Mouse (Mus musculus): ENCODE data around the gene Dnajb1. TPM values are rescaled to one million over a fixed set of nuclear protein-coding genes. Genes with fewer than 3 reads are reported as not detected.
A peak's percentile ranks its signal among the peaks of the same experiment; 100 is the strongest.

Dnajb1 gene
- polyA plus RNA-seq, 1 experiment from 2014 or later = 69.6 TPM

- Histone ChIP-seq H3K36me3 (ENCODE audit: control insufficient read depth, insufficient read depth, low read length) (peaks cover 7% of the 10 kb centered on the region; the same call in 1 of the 2 replicates), H3K9me3 (replicated peaks; ENCODE audit: control insufficient read depth, low read length) (no peaks in the 10 kb centered on the region), H3K4me3 (replicated peaks; ENCODE audit: low read length) (no peak overlapping the region), H3K27ac (ENCODE audit: low read length) (peak overlapping the region; percentile 44; the same call in 1 of the 2 replicates), H3K9ac (ENCODE audit: low read length) (peak overlapping the region; percentile 54; the same call in 1 of the 2 replicates), H3K4me1 (ENCODE audit: control insufficient read depth, insufficient read depth, low read length) (peaks cover 22% of the 10 kb centered on the region), H3K4me2 (ENCODE audit: low read depth, low read length) (no peak overlapping the region), H3K27me3 (ENCODE audit: control insufficient read depth, insufficient read depth, low read length) (no peaks in the 10 kb centered on the region)
- ATAC-seq (ENCODE audit: insufficient read depth, low FRiP score) = no peak
- WGBS = 24% methylated on average over 2 of the region's 4 CpGs
Observed at GRCm38 (mm10) chr8:83576516-83576895, 31.5 kb upstream of the Dnajb1 start.

- 0 out of 2 replicates have a peak, but pooled peaks cover 4% of the 10 kb centered on the region for H3K36me3 ChIP-seq (ENCODE audit: control insufficient read depth, insufficient read depth, low read length)
- H3K27ac ChIP-seq (ENCODE audit: low read length) = peak overlapping the region; percentile 44; the same call in 1 of the 2 replicates
- no peak overlapping the region for H3K4me2 ChIP-seq (ENCODE audit: low read depth, low read length)
- no peaks in the 10 kb centered on the region for H3K9me3 ChIP-seq (replicated peaks; ENCODE audit: control insufficient read depth, low read length)
- WGBS = 58% methylated on average over 4 of the region's 4 CpGs
- ATAC-seq (ENCODE audit: insufficient read depth, low FRiP score) = no peak
- H3K4me3 ChIP-seq (replicated peaks; ENCODE audit: low read length) = no peak overlapping the region
- no peaks in the 10 kb centered on the region for H3K27me3 ChIP-seq (ENCODE audit: control insufficient read depth, insufficient read depth, low read length)
- H3K4me1 ChIP-seq (ENCODE audit: control insufficient read depth, insufficient read depth, low read length) = peaks cover 22% of the 10 kb centered on the region
- H3K9ac ChIP-seq (ENCODE audit: low read length) = no peak overlapping the region
Observed at GRCm38 (mm10) chr8:83576921-83577320, 31.1 kb upstream of the Dnajb1 start.

- H3K4me2 ChIP-seq (ENCODE audit: low read depth, low read length) = no peak overlapping the region
- no peak overlapping the region for H3K4me3 ChIP-seq (replicated peaks; ENCODE audit: low read length)
- no peaks in the 10 kb centered on the region for H3K36me3 ChIP-seq (ENCODE audit: control insufficient read depth, insufficient read depth, low read length)
- WGBS = 56% methylated on average over 9 of the region's 9 CpGs
- H3K4me1 ChIP-seq (ENCODE audit: control insufficient read depth, insufficient read depth, low read length) = peaks cover 22% of the 10 kb centered on the region
- H3K27ac ChIP-seq (ENCODE audit: low read length) = no peak overlapping the region
- H3K27me3 ChIP-seq (ENCODE audit: control insufficient read depth, insufficient read depth, low read length) = no peaks in the 10 kb centered on the region
- H3K9ac ChIP-seq (ENCODE audit: low read length) = no peak overlapping the region
- ATAC-seq (ENCODE audit: insufficient read depth, low FRiP score) = no peak
- no peaks in the 10 kb centered on the region for H3K9me3 ChIP-seq (replicated peaks; ENCODE audit: control insufficient read depth, low read length)
Observed at GRCm38 (mm10) chr8:83577384-83577791, 30.6 kb upstream of the Dnajb1 start.

GRCm38 (mm10) chr8:83578131-83579055 is 29.6 kb upstream of the Dnajb1 start:
- H3K9ac ChIP-seq (ENCODE audit: low read length) = peak overlapping the region; percentile 9; the same call in 1 of the 2 replicates
- no peaks in the 10 kb centered on the region for H3K36me3 ChIP-seq (ENCODE audit: control insufficient read depth, insufficient read depth, low read length)
- 61% methylated on average over 17 of the region's 17 CpGs for WGBS
- H3K9me3 ChIP-seq (replicated peaks; ENCODE audit: control insufficient read depth, low read length) = no peaks in the 10 kb centered on the region
- ATAC-seq (ENCODE audit: insufficient read depth, low FRiP score) = no peak
- H3K4me3 ChIP-seq (replicated peaks; ENCODE audit: low read length) = no peak overlapping the region
- no peak overlapping the region for H3K27ac ChIP-seq (ENCODE audit: low read length)
- H3K4me1 ChIP-seq (ENCODE audit: control insufficient read depth, insufficient read depth, low read length) = peaks cover 22% of the 10 kb centered on the region
- no peaks in the 10 kb centered on the region for H3K27me3 ChIP-seq (ENCODE audit: control insufficient read depth, insufficient read depth, low read length)
- H3K4me2 ChIP-seq (ENCODE audit: low read depth, low read length) = no peak overlapping the region

- WGBS = 82% methylated on average over 8 of the region's 8 CpGs
- Histone ChIP-seq H3K4me1 (ENCODE audit: control insufficient read depth, insufficient read depth, low read length) (peaks cover 22% of the 10 kb centered on the region), H3K4me3 (replicated peaks; ENCODE audit: low read length) (no peak overlapping the region), H3K4me2 (ENCODE audit: low read depth, low read length) (no peak overlapping the region), H3K9me3 (replicated peaks; ENCODE audit: control insufficient read depth, low read length) (no peaks in the 10 kb centered on the region), H3K36me3 (ENCODE audit: control insufficient read depth, insufficient read depth, low read length) (no peaks in the 10 kb centered on the region), H3K27ac (ENCODE audit: low read length) (no peak overlapping the region), H3K9ac (ENCODE audit: low read length) (no peak overlapping the region; the same call in 1 of the 2 replicates), H3K27me3 (ENCODE audit: control insufficient read depth, insufficient read depth, low read length) (no peaks in the 10 kb centered on the region)
- ATAC-seq (ENCODE audit: insufficient read depth, low FRiP score) = no peak
Observed at GRCm38 (mm10) chr8:83579676-83580075, 28.3 kb upstream of the Dnajb1 start.

GRCm38 (mm10) chr8:83580826-83581225 is 27.2 kb upstream of the Dnajb1 start:
- H3K9ac ChIP-seq (ENCODE audit: low read length) = no peak overlapping the region
- no peak overlapping the region for H3K4me2 ChIP-seq (ENCODE audit: low read depth, low read length)
- no peak overlapping the region for H3K27ac ChIP-seq (ENCODE audit: low read length)
- no peaks in the 10 kb centered on the region for H3K36me3 ChIP-seq (ENCODE audit: control insufficient read depth, insufficient read depth, low read length)
- no peak for ATAC-seq (ENCODE audit: insufficient read depth, low FRiP score)
- peaks cover 24% of the 10 kb centered on the region for H3K4me1 ChIP-seq (ENCODE audit: control insufficient read depth, insufficient read depth, low read length)
- H3K9me3 ChIP-seq (replicated peaks; ENCODE audit: control insufficient read depth, low read length) = no peaks in the 10 kb centered on the region
- 91% methylated on average over 8 of the region's 8 CpGs for WGBS
- H3K27me3 ChIP-seq (ENCODE audit: control insufficient read depth, insufficient read depth, low read length) = no peaks in the 10 kb centered on the region
- H3K4me3 ChIP-seq (replicated peaks; ENCODE audit: low read length) = no peak overlapping the region

GRCm38 (mm10) chr8:83582226-83582625 is 25.8 kb upstream of the Dnajb1 start:
- Histone ChIP-seq H3K27me3 (ENCODE audit: control insufficient read depth, insufficient read depth, low read length) (no peaks in the 10 kb centered on the region), H3K9me3 (replicated peaks; ENCODE audit: control insufficient read depth, low read length) (no peaks in the 10 kb centered on the region), H3K27ac (ENCODE audit: low read length) (no peak overlapping the region), H3K4me2 (ENCODE audit: low read depth, low read length) (no peak overlapping the region), H3K9ac (ENCODE audit: low read length) (no peak overlapping the region), H3K4me1 (ENCODE audit: control insufficient read depth, insufficient read depth, low read length) (peaks cover 14% of the 10 kb centered on the region), H3K36me3 (ENCODE audit: control insufficient read depth, insufficient read depth, low read length) (no peaks in the 10 kb centered on the region), H3K4me3 (replicated peaks; ENCODE audit: low read length) (no peak overlapping the region)
- 80% methylated on average over 8 of the region's 8 CpGs for WGBS
- ATAC-seq (ENCODE audit: insufficient read depth, low FRiP score) = no peak

- 79% methylated on average over 15 of the region's 15 CpGs for WGBS
- Histone ChIP-seq H3K9ac (ENCODE audit: low read length) (no peak overlapping the region), H3K4me1 (ENCODE audit: control insufficient read depth, insufficient read depth, low read length) (peaks cover 9% of the 10 kb centered on the region; the same call in 1 of the 2 replicates), H3K4me2 (ENCODE audit: low read depth, low read length) (no peak overlapping the region), H3K9me3 (replicated peaks; ENCODE audit: control insufficient read depth, low read length) (no peaks in the 10 kb centered on the region), H3K27me3 (ENCODE audit: control insufficient read depth, insufficient read depth, low read length) (no peaks in the 10 kb centered on the region), H3K36me3 (ENCODE audit: control insufficient read depth, insufficient read depth, low read length) (no peaks in the 10 kb centered on the region), H3K4me3 (replicated peaks; ENCODE audit: low read length) (no peak overlapping the region), H3K27ac (ENCODE audit: low read length) (no peak overlapping the region)
- no peak for ATAC-seq (ENCODE audit: insufficient read depth, low FRiP score)
Observed at GRCm38 (mm10) chr8:83583236-83583635, 24.8 kb upstream of the Dnajb1 start.

GRCm38 (mm10) chr8:83584771-83585170 is 23.2 kb upstream of the Dnajb1 start:
- WGBS = 83% methylated on average over 1 of the region's 1 CpGs
- H3K4me1 ChIP-seq (ENCODE audit: control insufficient read depth, insufficient read depth, low read length) = 0 out of 2 replicates have a peak, but pooled peaks cover 4% of the 10 kb centered on the region
- no peaks in the 10 kb centered on the region for H3K27me3 ChIP-seq (ENCODE audit: control insufficient read depth, insufficient read depth, low read length)

More at GRCm38 (mm10) chr8:83584771-83585170, 23.2 kb upstream of the Dnajb1 start:
- no peak overlapping the region for H3K9ac ChIP-seq (ENCODE audit: low read length)
- H3K9me3 ChIP-seq (replicated peaks; ENCODE audit: control insufficient read depth, low read length) = no peaks in the 10 kb centered on the region
- no peak overlapping the region for H3K27ac ChIP-seq (ENCODE audit: low read length)
- H3K4me3 ChIP-seq (replicated peaks; ENCODE audit: low read length) = no peak overlapping the region
- H3K36me3 ChIP-seq (ENCODE audit: control insufficient read depth, insufficient read depth, low read length) = no peaks in the 10 kb centered on the region
- no peak for ATAC-seq (ENCODE audit: insufficient read depth, low FRiP score)
- no peak overlapping the region for H3K4me2 ChIP-seq (ENCODE audit: low read depth, low read length)

Measured in stomach, embryonic 16.5 days (tissue).